Mouse (Mus musculus) cerebellum, adult 2 months (tissue): ENCODE measurements around the gene Clec18a.
"Not testable (repeated sequence)": the region's sequence is repeated elsewhere in the genome, so short reads cannot be mapped to it uniquely, and the experiment has no call there.

Experiments used
- CTCF ChIP-seq: fragments of 200-500 bp; IDR thresholded peaks from 2 replicates; pipeline ENCODE4 v1.5.1; 2011; ENCODE audit warnings: low read depth, mild to moderate bottlenecking, control low read depth, low read length, moderate library complexity, borderline replicate concordance; ENCODE audit not compliant: insufficient read depth
- POLR2A ChIP-seq: fragments of 200-500 bp; IDR thresholded peaks from 2 replicates; pipeline ENCODE4 v1.6.1; 2011; ENCODE audit warnings: low read length, control low read depth, borderline replicate concordance; ENCODE audit not compliant: insufficient read depth

DNA sequence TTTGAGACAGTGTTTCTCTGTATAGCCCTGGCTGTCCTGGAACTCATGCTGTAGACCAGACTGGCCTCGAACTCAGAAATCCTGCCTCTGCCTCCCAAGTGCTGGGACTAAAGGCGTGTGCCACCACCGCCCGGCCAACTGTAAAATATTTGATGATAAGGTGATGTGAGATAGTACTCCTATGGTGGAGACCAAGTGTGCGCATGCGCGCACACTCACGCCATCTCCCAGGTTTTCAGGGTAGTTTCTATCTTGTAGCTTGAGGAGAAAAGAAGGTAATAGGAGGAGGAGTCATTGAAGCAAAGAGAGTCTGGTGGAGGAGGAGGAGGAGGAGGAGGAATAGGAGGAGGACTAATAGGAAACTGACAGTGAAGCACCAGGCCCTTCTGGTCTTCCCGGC lies 23.6 kb downstream of the Clec18a start:
- not testable (repeated sequence) for TF ChIP-seq CTCF, POLR2A
